Mouse (Mus musculus) forebrain, embryonic 14.5 days (tissue): ENCODE data around the gene Shank2. TPM values are rescaled to one million over a fixed set of nuclear protein-coding genes. Genes with fewer than 3 reads are reported as not detected.

Experiments
- ATAC-seq: fragments of 200-750 bp; cut with Nextera tagmentation; 2 replicates; pipeline ENCODE4 v1.8.0; 2017; ENCODE audit warnings: mild to moderate bottlenecking, moderate library complexity
- DNase-seq: peaks from one replicate; pipeline ENCODE4 v3.0.0-alpha.2; 2015; ENCODE audit warnings: low spot score
- H3K27ac ChIP-seq: fragments of 300-500 bp; sonication (generic); 2 replicates; pipeline ENCODE4 v1.5.1; 2014; ENCODE audit warnings: low read depth, mild to moderate bottlenecking, control low read depth, low read length, moderate library complexity
- H3K27me3 ChIP-seq: fragments of 300-500 bp; sonication (generic); replicated peaks from 2 replicates; pipeline ENCODE4 v1.6.1; 2014; ENCODE audit warnings: low read length, control low read depth, mixed read lengths; ENCODE audit not compliant: control insufficient read depth, insufficient read depth
- H3K36me3 ChIP-seq: fragments of 300-500 bp; sonication (generic); 2 replicates; pipeline ENCODE4 v1.6.1; 2014; ENCODE audit warnings: low read length, control low read depth; ENCODE audit not compliant: control insufficient read depth, insufficient read depth
- H3K4me1 ChIP-seq: fragments of 300-500 bp; sonication (generic); 2 replicates; pipeline ENCODE4 v1.6.1; 2014; ENCODE audit warnings: antibody characterized with exemption, low read length, control low read depth; ENCODE audit not compliant: control insufficient read depth, insufficient read depth
- H3K4me2 ChIP-seq: fragments of 300-500 bp; sonication (generic); 2 replicates; pipeline ENCODE4 v1.6.1; 2014; ENCODE audit warnings: mild to moderate bottlenecking, control low read depth, low read length
- H3K4me3 ChIP-seq: fragments of 300-500 bp; sonication (generic); 2 replicates; pipeline ENCODE4 v1.5.1; 2014; ENCODE audit warnings: low read depth, low read length, control low read depth
- H3K9ac ChIP-seq: fragments of 300-500 bp; sonication (generic); 2 replicates; pipeline ENCODE4 v1.6.1; 2014; ENCODE audit warnings: mild to moderate bottlenecking, low read length, control low read depth, moderate library complexity
- H3K9me3 ChIP-seq: fragments of 300-500 bp; sonication (generic); replicated peaks from 2 replicates; pipeline ENCODE4 v1.6.1; 2016; ENCODE audit warnings: low read length, control low read depth, mixed read lengths; ENCODE audit not compliant: control insufficient read depth
- WGBS: fragments of 180-500 bp; shearing (Covaris S2); extraction: QIAGEN DNeasy Blood & Tissue Kit; methylation state at CpG from one replicate; pipeline ENCODE4 v1.1.7; 2014; 5-methylcytosine and 5-hydroxymethylcytosine counted together
- polyA plus RNA-seq: library from polyadenylated mRNA; unstranded; fragments of >200 nt; fragmentation: Nextera tagmentation; extraction: Ambion mirVana; gene quantifications from 2 replicates; pipeline ENCODE4 v1.2.1, GENCODE M21; 2014

Gene Shank2
- polyA plus RNA-seq, 1 experiment from 2014 or later, result 4.6 TPM

DNA sequence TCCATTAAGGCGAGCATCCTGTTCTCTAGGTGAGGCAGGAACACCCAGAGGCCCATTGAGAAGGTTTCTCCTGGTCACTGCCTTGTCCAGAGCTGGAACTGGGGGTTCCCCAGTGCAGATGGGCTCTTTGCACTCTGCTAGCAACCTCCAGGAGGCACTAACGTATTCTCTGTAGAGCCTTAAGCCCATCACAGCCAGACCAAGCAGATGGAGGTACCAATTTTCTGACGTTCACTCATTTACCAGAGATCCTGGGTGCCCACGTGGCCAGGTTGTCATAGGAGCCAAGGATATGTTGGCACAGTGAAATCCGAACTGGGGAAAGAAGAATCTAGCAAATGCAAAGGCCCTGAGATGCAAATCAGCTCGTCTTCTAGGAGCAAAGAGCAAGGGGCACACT is 249.5 kb downstream of the Shank2 start:
- Histone ChIP-seq H3K4me3 (no peak overlapping the region), H3K9me3 (no peaks in the 10 kb centered on the region), H3K36me3 (no peaks in the 10 kb centered on the region), H3K9ac (no peak overlapping the region), H3K27me3 (no peaks in the 10 kb centered on the region), H3K4me2 (no peak overlapping the region), H3K27ac (no peak overlapping the region), H3K4me1 (peaks cover 8% of the 10 kb centered on the region; the same call in 1 of the 2 replicates)
- DNase-seq (peak; percentile 47), ATAC-seq (no peak)
- 49% methylated on average over 6 of the region's 6 CpGs for WGBS

GRCm38 (mm10) chr7:144254674-144255246 is 253.0 kb downstream of the Shank2 start:
- Histone ChIP-seq H3K36me3 (no peaks in the 10 kb centered on the region), H3K4me2 (no peak overlapping the region), H3K4me1 (peaks cover 13% of the 10 kb centered on the region; the same call in 1 of the 2 replicates), H3K27me3 (no peaks in the 10 kb centered on the region), H3K9me3 (no peaks in the 10 kb centered on the region), H3K27ac (no peak overlapping the region), H3K9ac (no peak overlapping the region), H3K4me3 (no peak overlapping the region)
- DNase-seq, result peak; percentile 72
- WGBS, result 19% methylated on average over 8 of the region's 8 CpGs
- 0 out of 2 replicates have a peak, but pooled peaks have one; percentile 59 for ATAC-seq

DNA sequence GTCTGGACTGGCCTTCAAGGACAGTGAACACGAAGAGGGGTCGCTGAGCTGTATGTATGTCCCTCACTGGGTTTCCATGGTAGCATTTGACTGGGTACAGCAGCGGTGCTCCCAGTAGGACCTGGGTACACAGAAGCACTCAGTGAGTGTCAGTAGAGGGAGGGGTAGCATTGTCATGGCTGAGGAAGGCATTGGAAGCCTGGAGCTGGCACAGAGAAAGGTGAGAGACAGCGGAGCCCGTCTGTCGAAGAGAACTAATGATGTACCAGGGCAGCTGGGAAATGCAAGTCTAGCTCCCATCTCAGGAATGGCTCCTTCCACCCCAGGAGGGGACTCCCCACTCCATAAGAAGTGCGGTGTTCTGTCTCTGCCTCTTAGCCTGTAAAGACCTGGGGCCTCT is 256.1 kb downstream of the Shank2 start:
- H3K9ac ChIP-seq, result no peak overlapping the region
- H3K9me3 ChIP-seq, result no peaks in the 10 kb centered on the region
- 0 out of 2 replicates have a peak, but pooled peaks cover 7% of the 10 kb centered on the region for H3K4me1 ChIP-seq
- no peaks in the 10 kb centered on the region for H3K36me3 ChIP-seq
- ATAC-seq (peak; percentile 52; the same call in 1 of the 2 replicates), DNase-seq (peak; percentile 55)
- H3K4me3 ChIP-seq, result no peak overlapping the region
- no peaks in the 10 kb centered on the region for H3K27me3 ChIP-seq
- no peak overlapping the region for H3K4me2 ChIP-seq
- H3K27ac ChIP-seq, result no peak overlapping the region
- WGBS, result 70% methylated on average over 7 of the region's 7 CpGs

DNA sequence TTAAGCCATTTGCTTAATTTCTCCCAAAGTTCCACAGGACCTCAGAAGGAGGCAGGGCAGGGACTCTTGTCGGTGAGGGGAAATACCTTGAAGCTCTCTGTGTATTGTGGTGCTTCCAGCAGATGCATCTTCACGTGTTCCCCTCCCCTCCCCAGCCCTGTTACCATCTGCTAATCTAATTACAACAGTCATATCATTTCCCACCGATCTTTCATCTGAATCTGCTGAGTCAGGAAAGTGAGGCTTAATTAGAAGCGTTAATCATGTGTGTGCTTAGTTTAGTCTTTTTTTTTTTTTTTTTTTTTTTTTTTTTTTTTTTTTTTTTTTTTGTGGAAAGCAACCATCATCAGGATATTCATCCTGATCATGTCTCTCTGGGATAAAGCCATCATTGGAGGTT is 256.6 kb downstream of the Shank2 start:
- Histone ChIP-seq H3K4me2 (no peak overlapping the region), H3K36me3 (no peaks in the 10 kb centered on the region), H3K4me3 (no peak overlapping the region), H3K9me3 (no peaks in the 10 kb centered on the region), H3K27ac (no peak overlapping the region), H3K4me1 (0 out of 2 replicates have a peak, but pooled peaks cover 7% of the 10 kb centered on the region), H3K27me3 (no peaks in the 10 kb centered on the region), H3K9ac (no peak overlapping the region)
- WGBS, result 45% methylated on average over 4 of the region's 4 CpGs
- DNase-seq (peak; percentile 80), ATAC-seq (peak; percentile 36; the same call in 1 of the 2 replicates)

DNA sequence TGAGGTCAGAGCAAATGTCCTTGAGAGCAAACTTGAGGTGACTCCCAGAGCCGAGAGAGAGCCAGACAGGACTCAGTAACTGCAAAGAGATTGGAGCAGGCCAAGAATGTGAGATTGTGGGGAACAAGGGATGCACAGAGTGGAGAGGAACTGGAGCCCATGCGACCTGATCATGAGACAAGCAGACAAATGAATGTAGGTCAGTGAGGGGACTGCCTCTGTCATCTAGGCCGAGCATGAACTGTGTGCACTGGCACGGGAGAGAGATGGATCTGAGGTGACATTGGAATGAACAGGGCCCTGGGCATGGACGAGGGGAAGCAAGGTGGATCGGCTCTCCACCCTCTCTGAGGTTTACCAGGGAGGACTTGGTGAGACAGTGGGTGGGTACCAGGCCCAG is 260.9 kb downstream of the Shank2 start:
- Histone ChIP-seq H3K27me3 (no peaks in the 10 kb centered on the region), H3K4me1 (0 out of 2 replicates have a peak, but pooled peaks cover 4% of the 10 kb centered on the region), H3K36me3 (no peaks in the 10 kb centered on the region), H3K4me3 (no peak overlapping the region), H3K4me2 (no peak overlapping the region), H3K9ac (no peak overlapping the region), H3K27ac (no peak overlapping the region), H3K9me3 (no peaks in the 10 kb centered on the region)
- WGBS, result 89% methylated on average over 6 of the region's 6 CpGs
- DNase-seq (no peak), ATAC-seq (no peak)

DNA sequence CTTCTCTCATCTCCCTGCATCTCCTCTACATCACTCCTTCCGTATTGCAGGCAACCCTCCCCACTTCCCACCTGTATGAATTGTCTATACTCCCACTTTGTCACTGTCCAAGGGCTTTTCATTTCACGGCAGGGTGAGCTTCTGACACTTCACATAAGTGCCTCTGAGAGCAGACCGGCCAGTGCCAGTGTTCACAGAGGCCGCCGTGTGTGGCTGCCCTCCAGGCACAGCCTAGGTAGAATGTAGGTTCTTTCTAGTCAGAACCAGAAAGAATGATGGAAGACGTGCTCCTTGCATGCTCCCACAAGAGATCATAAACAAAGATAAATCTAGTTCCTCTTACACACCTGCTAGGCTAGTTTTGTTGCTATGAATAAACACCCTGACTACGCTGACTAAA is 265.0 kb downstream of the Shank2 start:
- no peaks in the 10 kb centered on the region for H3K4me1 ChIP-seq
- ATAC-seq (no peak), DNase-seq (no peak)
- H3K9ac ChIP-seq, result no peak overlapping the region
- H3K27me3 ChIP-seq, result no peaks in the 10 kb centered on the region
- 81% methylated on average over 7 of the region's 7 CpGs for WGBS
- no peak overlapping the region for H3K27ac ChIP-seq
- no peak overlapping the region for H3K4me3 ChIP-seq
- H3K4me2 ChIP-seq, result no peak overlapping the region
- H3K9me3 ChIP-seq, result no peaks in the 10 kb centered on the region
- no peaks in the 10 kb centered on the region for H3K36me3 ChIP-seq

GRCm38 (mm10) chr7:144268329-144268728 is 266.6 kb downstream of the Shank2 start:
- Histone ChIP-seq H3K4me1 (no peaks in the 10 kb centered on the region), H3K9ac (no peak overlapping the region), H3K4me3 (no peak overlapping the region), H3K9me3 (no peaks in the 10 kb centered on the region), H3K27me3 (no peaks in the 10 kb centered on the region), H3K36me3 (no peaks in the 10 kb centered on the region), H3K4me2 (no peak overlapping the region), H3K27ac (no peak overlapping the region)
- ATAC-seq, result no peak
- WGBS, result 88% methylated on average over 7 of the region's 7 CpGs
- DNase-seq, result no peak

GRCm38 (mm10) chr7:144268778-144269177 is 267.1 kb downstream of the Shank2 start:
- H3K4me1 ChIP-seq, result no peaks in the 10 kb centered on the region
- no peaks in the 10 kb centered on the region for H3K36me3 ChIP-seq
- H3K27me3 ChIP-seq, result no peaks in the 10 kb centered on the region
- no peak overlapping the region for H3K4me3 ChIP-seq
- ATAC-seq (no peak), DNase-seq (no peak)
- no peak overlapping the region for H3K27ac ChIP-seq
- H3K9me3 ChIP-seq, result no peaks in the 10 kb centered on the region
- H3K4me2 ChIP-seq, result no peak overlapping the region
- WGBS, result 70% methylated on average over 4 of the region's 4 CpGs
- H3K9ac ChIP-seq, result no peak overlapping the region

- no peaks in the 10 kb centered on the region for H3K36me3 ChIP-seq
- no peak overlapping the region for H3K27ac ChIP-seq
- 86% methylated on average over 2 of the region's 2 CpGs for WGBS
- H3K9ac ChIP-seq, result no peak overlapping the region
- DNase-seq (no peak), ATAC-seq (no peak)
- no peaks in the 10 kb centered on the region for H3K4me1 ChIP-seq
- H3K4me2 ChIP-seq, result no peak overlapping the region
- H3K27me3 ChIP-seq, result no peaks in the 10 kb centered on the region
- H3K4me3 ChIP-seq, result no peak overlapping the region
- H3K9me3 ChIP-seq, result no peaks in the 10 kb centered on the region
Observed at GRCm38 (mm10) chr7:144271074-144271473, 269.3 kb downstream of the Shank2 start.
